Comparison of ENCODE assay signal across 28 mouse cellular contexts in genomic region chr9:89456666-89457065, GRCm38 (mm10).
DNase-seq lines count a peak whose midpoint lies in the region; ATAC-seq and TF ChIP-seq lines count a peak whose summit lies in the region.
"Had no signal": no experiment of that assay in that cellular context is flagged by ENCODE, and none has a peak within 500 bp of the region (broad histone marks: within the 10 kb centered on the region; RNA-seq: fewer than 3 reads in every experiment).

No protein-coding gene starts in this region.

- H3K4me3 ChIP-seq in layer of hippocampus, adult 2 months: no peak overlapping the region
- H3K4me3 ChIP-seq: forebrain, embryonic 10.5 days; forebrain, embryonic 15.5 days; heart, adult 2 months; heart, embryonic 12.5 days; hindbrain, embryonic 13.5 days; liver, embryonic 15.5 days; lung, embryonic 15.5 days; midbrain, embryonic 12.5 days; neural tube, embryonic 13.5 days had no signal

- no peak for ATAC-seq in cerebellum, adult (ENCODE audit: insufficient number of reproducible peaks, low FRiP score, low TSS enrichment)
- ATAC-seq: forebrain, embryonic 15.5 days; intestine, embryonic 16.5 days had no signal

- no peak overlapping the region for H3K27ac ChIP-seq in layer of hippocampus, adult 2 months
- H3K27ac ChIP-seq: forebrain, embryonic 10.5 days; forebrain, embryonic 15.5 days; heart, adult 2 months; hindbrain, embryonic 13.5 days; liver, embryonic 15.5 days; lung, embryonic 15.5 days; midbrain, embryonic 12.5 days; neural tube, embryonic 13.5 days had no signal

- DNase-seq in kidney, postnatal 10 days: peak; percentile 5
- DNase-seq in kidney, postnatal 25 days: no peak
- peak; percentile 3 for DNase-seq in NIH3T3 (ENCODE audit: low read depth)
- DNase-seq in embryo, embryonic 11 days: peak; percentile 11
- no peak for DNase-seq in layer of hippocampus, adult 2 months (ENCODE audit: low spot score in 2 of 2)
- no peak for DNase-seq in adrenal gland, postnatal 10 days
- DNase-seq: adrenal gland, postnatal 36 days; B cell, adult 2 months; cerebellum, adult 8-10 months; cerebellum, postnatal 25 days; heart, adult 2 months; heart, postnatal 4 days; kidney, adult 9 months; kidney, postnatal 36 days; left cerebral cortex, postnatal 4 days; liver; lung, postnatal 36 days; thymus, postnatal 4 days had no signal

- TF ChIP-seq CTCF in layer of hippocampus, adult 2 months (conservative IDR thresholded peaks at IDR 0.05): no peak

Comparison
In these comparisons a context has a peak if more than half of its experiments do, and no peak if none do; other contexts are left out.
1. DNase-seq: peak in kidney, postnatal 10 days (single experiment), NIH3T3 (single experiment) and embryo, embryonic 11 days (single experiment); none in kidney, postnatal 25 days (0 of 2), layer of hippocampus, adult 2 months (0 of 2) and adrenal gland, postnatal 10 days (single experiment).